Mouse (Mus musculus) gastrocnemius, adult 2 months (tissue): ENCODE data around the gene Slc31a1. TPM values are rescaled to one million over a fixed set of nuclear protein-coding genes. Genes with fewer than 3 reads are reported as not detected.
A peak's percentile ranks its signal among the peaks of the same experiment; 100 is the strongest.

Experiments used
- DNase-seq: peaks from one replicate; pipeline ENCODE4 v3.0.0; 2022
- H3K27ac ChIP-seq: fragments of 200-600 bp; 2 replicates; pipeline ENCODE4 v1.8.1; 2022; ENCODE audit warnings: mild to moderate bottlenecking
- H3K4me3 ChIP-seq: fragments of 200-600 bp; 2 replicates; pipeline ENCODE4 v1.8.1; 2022; ENCODE audit warnings: mild to moderate bottlenecking, moderate library complexity
- CTCF ChIP-seq: fragments of 200-600 bp; IDR thresholded peaks from 2 replicates; pipeline ENCODE4 v1.8.1; 2022; ENCODE audit warnings: antibody characterized with exemption, mild to moderate bottlenecking, moderate library complexity
- intact Hi-C: fragments of 180-260 bp; cut with DNase I; formaldehyde crosslinking; loops from one replicate; pipeline ENCODE4 v1.15.1; 2025
- long read RNA-seq, 2 experiments: library from polyadenylated mRNA; stranded (forward); transcript quantifications; one replicate each; pipeline ENCODE4 v2.0.0; 2021
- total RNA-seq, 2 experiments: library from RNA; stranded (reverse); gene quantifications; 2 replicates each; pipeline ENCODE4 v1.2.3; 2021

Gene Slc31a1
- 10 to 100 TPM in 1 of 2 experiments, 1 to 10 TPM in 1; 9.7 to 12.0 TPM for total RNA-seq
- long read RNA-seq, experiment 1, transcript Slc31a1-201 (5 exons, 3,718 nt) = major isoform, 47 of 51 reads
- long read RNA-seq, experiment 1, partial matches to known transcripts = 3 of 51 reads
- long read RNA-seq, experiment 1, other reads (novel, unspliced or antisense) = 1 of 51 reads
- long read RNA-seq, experiment 2, transcript Slc31a1-201 (5 exons, 3,718 nt) = major isoform, 42 of 45 reads
- long read RNA-seq, experiment 2, partial matches to known transcripts = 0 of 45 reads
- long read RNA-seq, experiment 2, other reads (novel, unspliced or antisense) = 3 of 45 reads

DNA sequence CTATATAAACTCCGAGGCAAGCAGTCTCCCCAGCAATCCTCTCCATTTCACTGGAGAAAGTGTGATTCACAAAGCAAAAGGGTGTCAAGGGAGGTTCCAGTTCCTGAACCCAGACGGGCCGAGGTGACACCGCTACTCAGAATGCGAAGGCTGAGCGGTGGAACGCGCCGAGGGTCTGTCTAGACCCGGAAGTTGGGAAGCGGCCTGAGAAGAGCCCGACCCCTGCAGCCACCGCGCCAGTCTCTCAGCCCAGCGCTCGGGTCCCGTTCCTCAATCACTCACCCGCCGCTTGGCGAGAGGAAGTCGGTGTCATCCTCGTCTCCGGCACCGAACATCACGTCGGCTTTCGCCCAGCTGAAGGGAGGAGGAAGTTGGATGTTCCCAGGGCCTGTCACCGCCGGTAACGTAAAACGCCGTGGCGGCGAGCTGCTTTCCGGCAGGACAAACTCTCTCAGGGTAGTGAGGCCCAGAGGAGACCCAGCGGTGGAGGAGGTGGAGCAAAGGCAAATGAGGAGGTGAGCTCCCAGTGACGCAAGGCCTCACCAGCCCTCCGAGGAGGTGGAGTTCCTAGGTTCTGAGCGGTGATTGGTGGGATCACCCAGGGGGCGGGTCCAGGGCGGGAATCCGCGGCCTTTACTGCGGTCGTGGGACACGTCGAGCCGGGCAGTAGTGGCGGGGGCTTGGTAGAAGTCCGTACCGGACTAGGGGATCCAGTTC, at the start of gene Slc31a1, which contains the start of gene Fkbp15:
Slc31a1 (plus strand) TSS at position 640 of the 717 bp plus-strand sequence.
Fkbp15 (minus strand) TSS at position 461 of the 717 bp plus-strand sequence.
- Histone ChIP-seq H3K4me3 (peak within 1 kb of the TSS; percentile 98), H3K27ac (peak within 1 kb of the TSS; percentile 96)
- no peak for TF ChIP-seq CTCF
- intact Hi-C loops = loop anchor here (5.0 kb wide), 1 partner anchor 47 kb away; the partner anchor contains the start of genes Cdc26 and Prpf4
- peak; percentile 97 for DNase-seq

DNA sequence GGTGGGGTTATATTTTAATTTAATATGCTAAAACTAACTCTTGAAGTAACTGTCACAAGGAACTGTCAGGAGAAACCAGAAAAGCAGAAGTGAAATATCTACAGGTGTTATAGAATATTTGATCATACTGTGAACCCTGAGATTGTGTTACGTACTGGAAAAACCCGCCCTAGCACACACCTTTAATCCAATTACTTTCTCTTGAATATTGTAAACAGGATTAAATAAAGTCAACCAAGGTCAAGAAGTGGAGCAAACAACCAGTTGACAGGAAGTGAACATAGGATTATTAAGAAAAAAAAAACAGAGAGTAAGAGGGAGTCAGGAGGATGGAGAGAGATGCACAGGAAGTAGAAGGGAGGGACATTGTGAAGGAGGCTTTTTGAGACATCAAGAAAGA, 47.7 kb upstream of the Slc31a1 start:
- no peak for TF ChIP-seq CTCF
- Histone ChIP-seq H3K4me3 (no peak overlapping the region), H3K27ac (no peak overlapping the region)
- DNase-seq = no peak
- intact Hi-C loops = no loop called here

DNA sequence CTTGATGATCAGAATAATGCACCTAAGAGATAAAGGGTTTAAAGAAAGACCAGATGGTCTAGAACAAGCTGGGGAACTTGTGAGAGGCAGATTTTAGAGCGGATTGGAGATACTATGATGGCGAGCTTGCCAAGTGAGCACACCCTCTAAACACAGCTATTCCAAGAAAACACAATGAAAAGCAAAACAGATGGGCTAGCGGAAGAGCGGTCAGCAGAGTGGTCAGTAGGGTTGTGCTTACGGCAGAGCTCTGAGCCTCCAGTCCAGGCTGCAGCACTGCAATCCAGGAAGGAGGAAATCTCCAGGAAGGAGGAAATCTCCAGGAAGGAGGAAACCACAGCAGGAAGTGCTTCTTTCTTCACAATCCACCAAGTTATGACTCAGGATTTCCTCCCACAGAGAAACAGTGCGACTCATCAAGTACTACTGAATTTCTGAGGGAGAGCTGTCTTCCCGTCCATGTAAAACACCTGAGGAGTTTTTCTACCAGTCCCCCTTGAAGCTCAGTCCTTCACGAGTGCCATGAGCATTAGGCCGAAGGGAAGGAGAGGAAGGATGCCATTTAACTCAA, 46.8 kb upstream of the Slc31a1 start:
- TF ChIP-seq CTCF = no peak
- intact Hi-C loops = no loop called here
- no peak overlapping the region for H3K27ac ChIP-seq
- no peak for DNase-seq
- no peak overlapping the region for H3K4me3 ChIP-seq

DNA sequence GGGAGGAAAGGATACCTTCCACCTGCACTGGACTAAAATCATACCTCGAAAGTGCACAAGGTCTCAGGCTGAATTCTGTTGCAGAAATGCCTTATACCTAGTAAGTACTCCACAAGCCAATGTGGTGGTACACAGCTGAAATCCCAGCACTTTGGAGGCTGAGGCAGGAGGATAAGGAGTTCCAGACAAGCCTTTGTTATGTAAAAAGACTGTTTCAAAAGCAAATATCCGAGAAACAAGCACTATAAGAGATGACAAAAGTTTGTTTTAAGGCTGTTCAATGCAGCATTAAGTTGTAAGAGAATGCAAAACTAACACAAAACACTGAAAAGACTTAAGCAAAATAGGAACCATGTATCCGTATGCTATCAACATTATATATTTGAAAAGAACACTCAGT, 46.0 kb upstream of the Slc31a1 start:
- TF ChIP-seq CTCF = no peak
- intact Hi-C loops = no loop called here
- no peak overlapping the region for H3K4me3 ChIP-seq
- H3K27ac ChIP-seq = no peak overlapping the region
- DNase-seq = no peak

DNA sequence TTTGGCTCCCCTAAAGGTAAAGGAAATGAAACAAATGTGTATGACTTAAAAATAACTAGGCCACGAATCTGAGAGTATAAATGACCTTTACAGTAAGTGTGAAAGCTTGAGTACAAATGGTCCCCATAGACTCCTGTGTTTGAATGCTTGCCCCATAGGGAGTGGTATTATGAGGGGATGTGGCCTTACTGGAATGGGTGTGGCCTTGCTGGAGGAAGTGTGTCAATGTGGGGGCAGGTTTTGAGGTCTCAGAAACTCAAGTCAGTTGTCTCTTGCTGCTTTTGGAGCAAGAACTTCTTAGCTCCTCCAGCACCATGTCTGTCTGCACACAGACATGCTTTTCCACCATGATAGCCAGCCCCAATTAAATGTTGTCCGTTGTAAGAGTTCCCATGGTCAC, 44.1 kb upstream of the Slc31a1 start:
- Histone ChIP-seq H3K27ac (no peak overlapping the region), H3K4me3 (no peak overlapping the region)
- TF ChIP-seq CTCF = no peak
- intact Hi-C loops = no loop called here
- no peak for DNase-seq

DNA sequence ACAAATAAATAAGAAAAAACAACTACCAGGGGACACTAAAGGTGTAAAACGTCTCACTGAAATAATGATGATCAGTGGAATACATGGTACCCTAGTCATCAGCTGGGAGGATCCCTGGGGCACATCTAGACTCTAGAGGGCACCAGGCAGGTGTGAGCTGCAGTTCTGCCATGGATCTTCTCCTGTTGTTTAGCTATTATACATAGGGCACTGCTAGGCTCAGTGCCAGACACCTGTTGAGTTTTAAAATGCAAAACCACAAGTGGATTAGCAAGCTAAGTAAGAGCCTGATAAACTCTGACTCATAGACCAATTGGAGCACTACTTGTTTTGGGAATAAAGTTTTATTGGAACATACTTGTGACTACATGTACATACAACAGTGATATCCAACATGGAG, 42.2 kb upstream of the Slc31a1 start:
- Histone ChIP-seq H3K4me3 (no peak overlapping the region), H3K27ac (no peak overlapping the region)
- TF ChIP-seq CTCF = no peak
- DNase-seq = no peak
- intact Hi-C loops = no loop called here

DNA sequence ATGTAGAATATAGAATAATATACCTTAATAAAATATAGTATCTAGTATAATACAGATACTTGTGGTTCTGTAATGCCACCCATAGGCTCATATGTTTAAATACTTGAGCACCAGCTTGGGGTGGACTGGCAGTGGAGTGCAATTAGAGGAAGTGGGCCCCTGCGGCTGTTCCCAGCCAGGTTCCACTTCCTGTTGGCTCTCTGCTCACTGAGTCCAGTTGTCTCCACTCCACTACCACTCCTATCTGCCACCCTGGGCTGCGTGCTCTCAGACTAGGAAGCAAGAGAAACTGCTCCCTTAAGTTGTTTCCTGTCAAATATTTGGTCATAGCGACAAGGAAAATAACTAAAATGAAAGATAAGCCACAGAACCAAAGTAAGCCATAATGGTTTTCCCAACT, 37.8 kb upstream of the Slc31a1 start:
- no peak for DNase-seq
- Histone ChIP-seq H3K4me3 (no peak overlapping the region), H3K27ac (no peak overlapping the region)
- intact Hi-C loops = no loop called here
- TF ChIP-seq CTCF = no peak

DNA sequence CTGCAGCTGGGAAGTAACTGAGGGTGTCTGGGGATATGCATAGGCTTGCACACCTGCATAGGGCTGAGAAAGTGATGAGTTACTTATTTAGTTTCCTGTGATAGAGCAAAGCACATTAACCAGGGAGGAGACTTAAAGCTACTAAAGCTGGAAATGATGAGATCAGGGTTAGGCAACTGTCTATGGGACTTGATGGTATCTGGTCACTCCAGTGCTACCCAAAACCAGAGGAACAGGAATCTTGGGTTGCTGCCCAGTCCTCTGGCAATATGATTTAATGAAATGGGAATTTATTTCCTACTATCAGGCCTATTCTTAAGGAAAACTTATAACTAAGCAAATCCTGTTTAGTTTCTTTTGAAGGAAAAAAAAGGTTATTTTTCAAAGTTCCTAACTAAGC, 34.4 kb upstream of the Slc31a1 start:
- no peak overlapping the region for H3K27ac ChIP-seq
- no peak for TF ChIP-seq CTCF
- no peak for DNase-seq
- intact Hi-C loops = no loop called here
- H3K4me3 ChIP-seq = no peak overlapping the region

DNA sequence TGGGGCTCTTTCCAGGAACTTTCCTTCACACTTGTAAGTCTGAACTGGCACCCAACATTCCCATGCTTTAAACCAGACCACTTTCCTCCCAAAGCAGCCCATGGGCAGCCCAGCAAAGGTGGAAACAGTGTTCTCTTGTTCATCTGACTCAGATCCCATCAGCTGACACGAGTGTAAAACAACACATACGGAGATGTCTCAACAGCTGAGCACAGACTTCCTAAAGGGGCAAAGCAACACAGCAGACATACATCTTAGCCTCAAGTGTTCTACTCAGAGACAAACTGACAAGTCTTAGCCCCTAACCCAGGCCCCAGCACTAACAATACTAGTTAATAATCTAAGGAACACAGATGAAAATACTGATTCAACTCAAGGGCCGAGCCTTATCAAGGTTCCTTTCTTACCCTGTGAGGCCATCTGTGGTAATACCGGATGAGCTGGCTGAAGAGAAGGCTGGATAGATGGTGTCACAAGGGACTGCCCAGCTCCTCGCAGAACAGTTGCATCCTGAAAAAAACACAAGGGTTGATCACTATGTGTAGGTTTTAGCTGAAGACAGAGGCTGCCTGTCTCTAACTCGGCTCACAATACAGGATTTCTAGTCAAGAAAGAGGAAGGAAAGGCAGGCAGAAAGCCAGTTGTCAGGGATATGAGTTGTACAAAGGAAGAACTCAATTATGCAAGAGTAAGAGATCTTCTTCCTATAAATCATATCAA, 31.4 kb upstream of the Slc31a1 start:
- intact Hi-C loops = no loop called here
- DNase-seq = no peak
- no peak for TF ChIP-seq CTCF
- peak overlapping the region; percentile 21 for H3K4me3 ChIP-seq
- peak overlapping the region; percentile 0; the same call in 1 of the 2 replicates for H3K27ac ChIP-seq

DNA sequence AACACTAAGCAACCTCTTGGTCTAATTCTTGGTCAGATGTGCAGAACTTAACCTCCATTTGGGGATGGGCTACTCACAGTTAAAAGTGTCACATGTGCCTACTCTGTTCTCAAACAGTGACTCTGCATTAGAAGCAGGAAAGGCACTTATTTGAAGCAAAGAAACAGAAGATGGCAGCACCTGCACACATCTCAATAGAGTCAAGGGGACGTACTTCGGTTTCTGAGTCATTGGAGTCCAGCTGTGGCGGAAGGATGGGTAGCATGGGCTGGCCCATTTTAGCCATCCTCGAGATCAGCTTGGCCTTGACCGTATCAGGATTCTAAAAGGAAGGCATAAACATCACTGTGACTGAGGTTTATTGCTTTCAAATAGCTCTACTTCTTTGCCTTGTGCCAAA, 28.6 kb upstream of the Slc31a1 start:
- Histone ChIP-seq H3K4me3 (no peak overlapping the region), H3K27ac (no peak overlapping the region)
- 0 out of 2 replicates have a peak, but pooled peaks have one; percentile 7 for TF ChIP-seq CTCF
- intact Hi-C loops = no loop called here
- DNase-seq = no peak

DNA sequence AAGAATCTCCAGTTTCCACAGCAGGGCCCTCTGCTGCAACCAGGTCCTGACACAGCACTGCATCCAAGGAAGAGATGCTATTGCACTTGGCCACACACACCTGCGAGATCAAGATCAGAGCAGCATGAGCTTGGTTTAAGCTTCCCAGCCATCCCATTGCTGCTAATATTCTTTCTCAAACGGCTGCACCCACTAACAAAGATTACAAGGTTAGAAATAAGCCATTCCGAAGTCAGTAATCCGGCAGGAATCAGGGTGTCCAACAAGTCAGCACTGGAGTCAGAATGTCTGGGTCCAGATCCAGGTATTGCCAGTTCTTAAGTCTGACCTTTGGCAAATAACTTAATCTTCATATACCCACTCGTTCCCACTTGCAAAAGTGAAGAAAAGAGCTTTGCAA, 22.0 kb upstream of the Slc31a1 start:
- intact Hi-C loops = no loop called here
- TF ChIP-seq CTCF = no peak
- no peak for DNase-seq

DNA sequence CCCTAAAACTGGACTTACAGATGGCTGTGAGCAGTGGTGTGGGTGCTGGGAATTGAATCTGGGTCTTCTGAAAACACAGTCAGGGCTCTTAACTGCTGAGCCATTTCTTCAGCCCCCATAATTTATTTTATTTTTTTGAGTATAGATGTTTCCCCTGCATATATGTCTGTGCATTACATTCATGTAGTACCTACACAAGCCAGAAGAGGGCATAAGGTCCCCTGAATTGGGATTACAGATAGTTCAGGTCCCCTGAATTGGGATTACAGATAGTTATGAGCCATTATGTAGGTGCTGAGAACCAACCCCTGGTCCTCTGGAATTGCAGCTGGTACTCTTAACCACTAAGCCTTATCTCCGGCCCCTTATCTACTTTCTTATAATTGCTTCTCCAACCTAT, 16.5 kb upstream of the Slc31a1 start:
- intact Hi-C loops = loop anchor here (5.0 kb wide), 1 partner anchor 163 kb away; no protein-coding TSS in a partner anchor
- Histone ChIP-seq H3K27ac (no peak overlapping the region), H3K4me3 (no peak overlapping the region)
- DNase-seq = no peak
- peak; percentile 65 for TF ChIP-seq CTCF

More for the DNA sequence above, 22.0 kb upstream of the Slc31a1 start:
- no peak overlapping the region for H3K4me3 ChIP-seq
- no peak overlapping the region for H3K27ac ChIP-seq

DNA sequence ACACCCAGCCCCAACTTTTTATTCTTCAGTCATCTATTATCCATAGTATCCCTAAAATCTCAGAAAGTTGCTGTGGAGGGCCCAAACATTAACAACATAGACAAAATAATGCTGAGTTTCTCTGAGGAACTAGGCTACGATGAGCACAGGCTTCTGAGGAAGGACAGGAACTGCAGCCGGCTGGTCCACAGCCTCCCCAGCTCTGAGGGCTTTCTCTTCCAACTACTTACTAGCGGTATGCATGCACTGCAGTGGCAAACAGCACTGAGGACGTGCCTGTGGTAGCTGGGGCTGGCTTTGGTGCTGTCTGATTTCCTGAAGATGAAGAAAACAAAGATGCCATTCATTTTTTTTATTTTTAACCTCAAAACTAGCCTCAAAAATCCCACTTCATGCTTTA, 14.7 kb upstream of the Slc31a1 start:
- DNase-seq = no peak
- Histone ChIP-seq H3K4me3 (no peak overlapping the region), H3K27ac (no peak overlapping the region)
- TF ChIP-seq CTCF = no peak
- intact Hi-C loops = loop anchor here (5.0 kb wide), 1 partner anchor 61 kb away; the partner anchor contains the start of genes Cdc26 and Prpf4
